Mouse (Mus musculus) bone marrow macrophage, adult 2 months (primary cell): ENCODE data around the gene Tssk6. TPM values are rescaled to one million over a fixed set of nuclear protein-coding genes. Genes with fewer than 3 reads are reported as not detected.

ENCODE experiments used
- H3K27ac ChIP-seq: 2 replicates; pipeline ENCODE4 v1.5.1; 2012; ENCODE audit warnings: low read depth, low read length; ENCODE audit not compliant: insufficient read depth
- H3K4me1 ChIP-seq: 2 replicates; pipeline ENCODE4 v1.6.1; 2012; ENCODE audit warnings: low read length; ENCODE audit not compliant: control insufficient read depth, insufficient read depth
- H3K4me3 ChIP-seq: 2 replicates; pipeline ENCODE4 v1.5.1; 2012; ENCODE audit warnings: mild to moderate bottlenecking, low read length, moderate library complexity; ENCODE audit not compliant: insufficient read depth
- CTCF ChIP-seq: IDR thresholded peaks from 2 replicates; pipeline ENCODE4 v1.5.1; 2012; ENCODE audit warnings: low read depth, mild to moderate bottlenecking, low read length, moderate library complexity
- POLR2A ChIP-seq: IDR thresholded peaks from 2 replicates; pipeline ENCODE4 v1.6.1; 2012; ENCODE audit warnings: mild to moderate bottlenecking, low read depth, low read length, borderline replicate concordance
- polyA plus RNA-seq: library from polyadenylated mRNA; stranded (reverse); fragments of >200 nt; gene quantifications from 2 replicates; pipeline ENCODE4 v1.2.4, GENCODE M21; 2012; ENCODE audit not compliant: missing spikeins, insufficient read depth, insufficient read length

Gene Tssk6
- 0.60 TPM in 1 of 2 replicates, not detected in the other for polyA plus RNA-seq

DNA sequence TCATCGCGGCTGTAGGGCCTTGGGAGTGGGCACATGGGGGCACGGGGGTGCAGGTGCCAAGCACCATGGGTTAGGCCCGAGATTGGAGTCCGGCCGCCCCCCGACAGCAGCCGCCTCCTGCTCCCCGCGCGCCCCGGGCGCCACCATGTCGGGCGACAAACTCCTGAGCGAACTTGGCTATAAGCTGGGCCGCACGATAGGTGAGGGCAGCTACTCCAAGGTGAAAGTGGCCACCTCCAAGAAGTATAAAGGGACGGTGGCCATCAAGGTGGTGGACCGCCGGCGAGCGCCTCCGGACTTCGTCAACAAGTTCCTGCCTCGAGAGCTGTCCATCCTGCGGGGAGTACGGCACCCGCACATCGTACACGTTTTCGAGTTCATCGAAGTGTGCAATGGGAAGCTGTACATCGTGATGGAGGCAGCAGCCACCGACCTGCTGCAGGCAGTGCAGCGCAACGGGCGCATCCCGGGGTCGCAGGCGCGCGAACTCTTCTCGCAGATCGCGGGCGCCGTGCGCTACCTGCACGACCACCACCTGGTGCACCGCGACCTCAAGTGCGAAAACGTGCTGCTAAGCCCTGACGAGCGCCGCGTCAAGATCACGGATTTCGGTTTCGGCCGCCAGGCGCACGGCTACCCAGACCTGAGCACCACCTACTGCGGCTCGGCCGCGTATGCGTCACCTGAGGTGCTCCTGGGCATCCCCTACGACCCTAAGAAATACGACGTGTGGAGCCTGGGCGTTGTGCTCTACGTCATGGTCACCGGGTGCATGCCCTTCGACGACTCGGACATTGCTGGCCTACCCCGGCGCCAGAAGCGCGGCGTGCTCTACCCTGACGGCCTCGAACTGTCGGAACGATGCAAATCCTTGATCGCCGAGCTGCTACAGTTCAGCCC, at the start of gene Tssk6, which contains the start of the genes Ndufa13 and Yjefn3:
TSS of gene Tssk6 (plus strand) at position 22 of the 900 bp plus-strand sequence.
TSS of gene Ndufa13 (minus strand) at position 396 of the 900 bp plus-strand sequence.
TSS of gene Yjefn3 (minus strand) at position 550 of the 900 bp plus-strand sequence.
- Histone ChIP-seq H3K27ac (peak within 1 kb of the TSS; percentile 91), H3K4me3 (peak within 1 kb of the TSS; percentile 85), H3K4me1 (peaks cover 19% of the 10 kb centered on the region)
- TF ChIP-seq CTCF = no peak
- no peak for TF ChIP-seq POLR2A

DNA sequence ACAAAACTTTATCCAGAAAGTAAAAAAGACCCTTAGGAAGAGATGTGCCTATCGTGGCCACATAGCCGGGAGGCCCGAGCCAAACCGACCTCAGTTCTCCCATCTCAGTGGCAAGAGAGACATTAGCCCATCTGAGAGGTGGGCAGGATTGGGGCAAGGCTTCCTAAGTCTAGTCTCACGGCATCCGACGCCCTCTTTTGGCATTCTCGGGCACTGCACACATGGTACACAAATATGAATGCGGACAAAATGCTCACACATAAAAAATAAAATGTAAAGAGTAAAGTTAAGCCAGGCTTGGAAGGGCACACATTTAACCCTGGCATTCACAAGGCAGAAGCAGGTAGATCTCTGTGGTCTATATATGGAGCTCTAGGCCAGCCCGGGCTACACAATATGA, 48.1 kb upstream of the Tssk6 start:
- no peak overlapping the region for H3K4me3 ChIP-seq
- peaks cover 14% of the 10 kb centered on the region for H3K4me1 ChIP-seq
- TF ChIP-seq CTCF (no peak), POLR2A (no peak)
- no peak overlapping the region for H3K27ac ChIP-seq

DNA sequence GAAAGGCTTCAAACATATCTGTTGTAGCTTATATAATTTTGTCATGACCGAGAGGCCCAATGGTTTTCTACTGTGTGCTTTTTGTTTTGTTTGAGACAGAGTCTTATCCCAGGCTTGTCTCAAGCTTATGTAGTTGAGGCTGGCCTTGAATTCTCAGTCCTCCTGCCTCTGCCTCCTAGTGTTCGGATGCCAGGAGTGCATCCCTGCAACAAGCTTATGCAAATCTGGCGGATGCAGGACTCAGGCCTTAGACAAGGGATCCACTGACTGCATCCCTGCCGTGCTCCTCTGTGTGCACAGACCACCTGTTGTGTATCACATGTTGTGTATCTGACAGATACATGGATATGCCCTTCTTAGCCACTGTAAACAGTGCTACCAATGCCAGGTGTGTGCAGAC, 41.2 kb upstream of the Tssk6 start:
- H3K27ac ChIP-seq = no peak overlapping the region
- TF ChIP-seq POLR2A (no peak), CTCF (no peak)
- no peak overlapping the region for H3K4me3 ChIP-seq
- peaks cover 3% of the 10 kb centered on the region; the same call in 1 of the 2 replicates for H3K4me1 ChIP-seq

DNA sequence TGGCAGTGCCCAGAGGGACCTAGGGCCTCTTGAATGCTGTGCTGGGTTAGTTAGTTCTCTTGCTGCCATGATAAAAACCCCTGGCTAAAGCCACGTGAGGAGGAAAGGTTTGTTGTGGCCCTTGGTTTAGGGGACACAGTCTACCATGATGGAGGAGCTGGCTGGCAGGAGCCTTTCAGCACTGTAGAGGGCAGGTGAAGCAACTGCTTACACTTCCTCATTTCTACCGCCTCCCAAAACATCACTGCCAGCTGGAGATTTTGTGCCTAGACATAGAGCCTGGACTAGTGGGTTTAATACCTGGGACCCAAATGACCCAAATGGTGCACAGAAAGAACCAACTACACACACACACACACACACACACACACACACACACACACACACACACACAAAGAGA, 40.7 kb upstream of the Tssk6 start:
- no peak for TF ChIP-seq POLR2A
- TF ChIP-seq CTCF = no peak
- H3K4me3 ChIP-seq = no peak overlapping the region
- H3K27ac ChIP-seq = no peak overlapping the region
- peaks cover 3% of the 10 kb centered on the region; the same call in 1 of the 2 replicates for H3K4me1 ChIP-seq

DNA sequence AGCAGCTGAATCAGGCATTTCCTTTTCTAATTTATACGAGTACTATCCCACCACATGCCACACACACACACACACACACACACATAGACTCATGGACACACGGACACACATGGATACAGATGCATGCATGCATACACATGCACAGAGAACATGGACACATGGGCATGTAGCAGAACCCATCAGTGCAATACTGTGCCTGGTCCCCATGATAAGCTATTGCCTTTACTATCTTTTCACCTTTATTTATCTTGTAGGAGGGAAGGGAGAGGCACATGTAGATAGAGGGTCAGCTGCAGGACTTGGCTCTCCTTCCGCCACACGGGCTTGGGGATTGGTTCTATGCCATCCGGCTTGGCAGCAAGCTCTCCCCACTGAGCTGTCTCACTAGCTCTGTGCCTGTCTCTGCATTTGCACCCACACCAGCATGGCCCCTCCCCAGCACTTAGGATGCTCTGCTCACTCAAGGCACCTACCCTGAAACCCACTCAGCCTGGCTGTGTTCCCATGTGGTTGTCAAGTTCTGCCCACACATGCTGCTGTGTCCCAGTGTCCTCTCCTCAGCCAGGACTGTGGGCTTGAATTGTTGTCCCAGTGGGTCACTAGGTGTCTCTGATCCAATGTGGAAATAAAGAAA, 38.5 kb upstream of the Tssk6 start:
- no peak overlapping the region for H3K4me3 ChIP-seq
- no peak overlapping the region for H3K27ac ChIP-seq
- H3K4me1 ChIP-seq = peaks cover 3% of the 10 kb centered on the region; the same call in 1 of the 2 replicates
- no peak for TF ChIP-seq POLR2A
- TF ChIP-seq CTCF = no peak

DNA sequence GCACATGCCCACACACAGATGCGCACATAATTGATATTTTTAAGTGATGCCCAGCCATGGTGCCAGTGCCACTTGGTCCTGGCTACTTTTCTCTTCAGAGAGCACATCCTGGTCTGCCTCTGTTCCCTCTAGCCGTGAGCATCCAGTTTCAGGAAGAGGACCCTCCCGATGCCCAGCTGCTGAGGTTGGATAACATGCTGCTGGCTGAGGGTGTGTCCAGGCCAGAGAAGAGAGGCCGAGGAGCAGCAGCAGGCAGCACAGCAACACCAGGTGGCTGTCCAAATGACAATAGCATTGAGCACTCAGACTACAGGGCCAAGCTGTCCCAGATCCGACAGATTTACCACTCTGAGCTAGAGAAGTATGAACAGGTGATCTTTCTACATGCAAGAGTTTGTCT, 37.8 kb upstream of the Tssk6 start:
- Histone ChIP-seq H3K27ac (no peak overlapping the region), H3K4me1 (peaks cover 3% of the 10 kb centered on the region; the same call in 1 of the 2 replicates), H3K4me3 (no peak overlapping the region)
- no peak for TF ChIP-seq POLR2A
- TF ChIP-seq CTCF = no peak

DNA sequence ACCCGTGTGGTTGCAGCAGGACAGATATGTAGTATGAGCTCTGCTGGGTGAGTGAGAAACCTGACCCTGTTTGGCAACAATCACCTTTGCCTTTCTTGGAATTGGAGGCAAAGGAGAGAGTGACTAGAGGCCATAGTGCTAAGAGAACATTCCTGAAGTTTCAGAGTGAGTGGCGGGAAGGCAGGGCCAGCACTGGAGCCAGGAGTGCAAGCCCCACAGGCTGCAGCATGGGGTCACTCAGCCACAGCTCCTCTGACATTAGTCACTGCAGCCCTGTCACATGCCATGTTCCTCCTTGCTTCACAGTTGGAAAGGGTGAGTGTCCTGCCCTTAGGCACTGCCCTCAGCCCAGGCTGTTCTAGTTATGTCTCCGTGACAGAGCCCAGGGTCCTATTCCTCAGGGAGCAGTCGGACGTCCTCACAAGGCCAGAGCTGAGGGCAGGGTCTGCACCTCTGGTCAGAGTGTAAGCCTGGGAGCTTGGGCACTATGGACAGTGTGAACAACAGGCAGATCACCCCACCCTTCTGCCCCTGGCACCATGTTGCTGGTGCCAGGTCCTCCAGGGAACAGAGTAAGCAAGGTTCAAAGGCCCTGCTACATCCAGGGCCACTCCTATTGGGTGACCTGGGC, 34.2 kb upstream of the Tssk6 start:
- Histone ChIP-seq H3K4me1 (no peaks in the 10 kb centered on the region), H3K4me3 (no peak overlapping the region), H3K27ac (no peak overlapping the region)
- TF ChIP-seq POLR2A = no peak
- TF ChIP-seq CTCF = no peak

DNA sequence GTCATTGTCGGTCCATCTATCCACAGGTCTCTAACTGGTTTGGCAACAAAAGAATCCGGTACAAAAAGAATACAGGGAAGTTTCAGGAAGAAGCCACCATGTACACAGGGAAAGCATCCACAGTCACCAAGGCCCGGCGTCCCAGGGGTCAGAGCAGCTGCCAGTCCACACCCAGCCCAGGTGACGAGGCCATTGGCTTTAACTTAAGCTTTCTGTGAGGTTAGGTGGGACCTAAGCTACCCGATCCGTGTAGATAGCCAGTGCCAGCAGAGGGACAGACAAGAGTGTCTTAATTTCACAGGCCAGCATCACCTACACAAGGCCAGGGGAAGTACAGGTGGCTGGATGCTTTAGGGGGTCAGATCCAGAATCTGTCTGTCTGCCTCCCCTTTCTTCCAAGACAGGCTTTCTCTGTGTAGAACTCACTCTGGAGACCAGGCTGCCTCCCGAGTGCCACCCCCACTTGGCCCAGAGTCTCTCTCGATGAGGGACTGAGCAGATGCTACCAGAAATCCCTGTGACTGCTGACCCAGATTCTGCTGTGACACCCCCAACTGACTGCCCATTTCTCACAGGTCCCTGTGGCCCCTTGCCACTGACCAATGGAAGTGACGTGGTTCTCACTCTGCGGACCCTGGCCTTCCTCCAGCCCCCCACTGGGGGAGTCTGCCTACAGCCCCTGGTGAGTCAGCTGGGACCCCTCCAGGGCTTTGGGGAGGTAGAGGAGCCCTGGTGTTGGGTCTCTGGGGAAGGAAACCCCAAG, 31.8 kb upstream of the Tssk6 start:
- H3K4me1 ChIP-seq = no peaks in the 10 kb centered on the region
- H3K27ac ChIP-seq = no peak overlapping the region
- no peak overlapping the region for H3K4me3 ChIP-seq
- no peak for TF ChIP-seq POLR2A
- no peak for TF ChIP-seq CTCF

DNA sequence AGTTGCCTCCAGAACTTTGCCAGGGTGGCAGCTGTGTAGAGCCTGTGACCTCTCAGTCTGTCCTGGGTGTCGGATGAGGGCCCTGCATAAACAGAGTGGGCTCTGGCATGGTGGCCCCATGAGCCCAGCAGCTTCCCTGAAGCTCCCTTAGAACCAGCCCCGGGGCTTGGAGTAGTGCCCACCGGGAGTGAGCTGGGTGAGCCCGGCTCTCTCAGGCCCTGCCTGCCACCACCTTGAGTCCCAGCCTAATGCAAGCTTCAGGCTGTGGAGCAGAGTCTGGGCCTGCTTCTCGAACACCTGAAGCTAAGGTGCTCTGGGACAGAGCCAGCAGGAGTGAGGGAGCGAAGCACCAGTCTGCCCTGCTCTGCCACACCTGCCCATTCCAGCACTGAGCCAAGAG, 31.1 kb upstream of the Tssk6 start:
- Histone ChIP-seq H3K27ac (no peak overlapping the region), H3K4me1 (no peaks in the 10 kb centered on the region), H3K4me3 (no peak overlapping the region)
- TF ChIP-seq POLR2A (no peak), CTCF (no peak)
